Comparison of ENCODE assay signal across 8 mouse cellular contexts in the genomic region with DNA sequence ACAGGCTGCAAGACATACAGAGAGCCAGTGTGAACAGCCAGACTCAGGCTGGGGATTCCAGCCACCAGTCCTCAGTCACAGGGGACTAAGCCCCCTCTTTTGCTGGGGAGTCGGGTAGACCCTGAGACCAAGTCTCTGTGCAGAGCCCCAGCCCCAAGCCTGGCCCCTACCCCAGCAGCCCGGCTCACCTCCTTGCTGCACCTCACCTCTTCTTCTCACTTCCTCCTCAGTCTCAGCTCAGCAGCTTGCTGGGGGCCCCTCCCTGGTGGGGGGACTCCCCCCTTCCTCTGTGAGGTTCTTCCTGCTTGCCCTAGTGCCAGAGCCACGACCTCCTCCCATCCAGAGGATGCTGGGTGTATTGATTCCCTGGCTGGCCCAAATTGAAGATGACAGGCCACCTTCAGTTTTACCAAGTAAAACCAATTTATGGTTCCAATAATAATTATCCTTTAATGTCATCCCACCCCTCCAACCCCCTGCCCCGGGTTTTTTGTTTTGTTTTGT. TPM values are rescaled to one million over a fixed set of nuclear protein-coding genes. Genes with fewer than 3 reads are reported as not detected.
DNase-seq lines count a peak whose midpoint lies in the region; ATAC-seq and TF ChIP-seq lines count a peak whose summit lies in the region.

TSS of gene Tbc1d10c (minus strand) at position 454 of the 504 bp plus-strand sequence.

- H3K36me3 ChIP-seq in MEL (ENCODE audit: control insufficient read depth in 1 of 2, insufficient read depth in 2 of 2, low read length in 2 of 2), result peaks cover 6 to 17% of the 10 kb centered on the region in 2 experiments; a peak in 3 of 4 replicates
- peaks cover 11% of the 10 kb centered on the region for H3K36me3 ChIP-seq in hindbrain, embryonic 11.5 days (ENCODE audit: control insufficient read depth, insufficient read depth, low read length)
- H3K36me3 ChIP-seq in liver, embryonic 16.5 days (ENCODE audit: control insufficient read depth, insufficient read depth), result peaks cover 21% of the 10 kb centered on the region
- peaks cover 28% of the 10 kb centered on the region for H3K36me3 ChIP-seq in neural tube, embryonic 13.5 days

- H3K4me1 ChIP-seq in MEL (ENCODE audit: control insufficient read depth in 1 of 2, insufficient read depth in 2 of 2, low read length in 2 of 2), result peaks cover 6 to 20% of the 10 kb centered on the region in 2 experiments
- H3K4me1 ChIP-seq in hindbrain, embryonic 11.5 days (replicated peaks; ENCODE audit: control insufficient read depth, insufficient read depth, low read length), result peaks cover 5% of the 10 kb centered on the region; the same call in 1 of the 2 replicates
- peaks cover 40% of the 10 kb centered on the region for H3K4me1 ChIP-seq in liver, embryonic 16.5 days (ENCODE audit: control insufficient read depth, low read depth, low read length)
- H3K4me1 ChIP-seq in neural tube, embryonic 13.5 days (replicated peaks), result peaks cover 36% of the 10 kb centered on the region

- no peak for TF ChIP-seq CTCF in MEL (IDR thresholded peaks at IDR 0.05 in 2 of 3, conservative IDR thresholded peaks at IDR 0.05 in 1 of 3; ENCODE audit: control insufficient read depth in 1 of 3, insufficient read depth in 1 of 3, low read depth in 2 of 3, low read length in 3 of 3, poor library complexity in 1 of 3, severe bottlenecking in 1 of 3)

- no peaks in the 10 kb centered on the region for H3K27me3 ChIP-seq in MEL (ENCODE audit: control insufficient read depth in 1 of 2, insufficient read depth in 2 of 2, low read length in 2 of 2)
- no peaks in the 10 kb centered on the region for H3K27me3 ChIP-seq in hindbrain, embryonic 11.5 days (ENCODE audit: control insufficient read depth, insufficient read depth, low read length)
- H3K27me3 ChIP-seq in liver, embryonic 16.5 days (ENCODE audit: control insufficient read depth, insufficient read depth, low read depth, low read length), result no peaks in the 10 kb centered on the region
- no peaks in the 10 kb centered on the region for H3K27me3 ChIP-seq in neural tube, embryonic 13.5 days

- no peak for TF ChIP-seq RAD21 in MEL (IDR thresholded peaks at IDR 0.05; ENCODE audit: low read depth, low read length)

- H3K9ac ChIP-seq in MEL (ENCODE audit: control insufficient read depth, low read depth, low read length, poor library complexity, severe bottlenecking), result peak within 1 kb of the TSS; percentile 99
- peak within 1 kb of the TSS; percentile 98 for H3K9ac ChIP-seq in hindbrain, embryonic 11.5 days (ENCODE audit: low read depth, low read length)
- peak within 1 kb of the TSS; percentile 98 for H3K9ac ChIP-seq in liver, embryonic 16.5 days (ENCODE audit: low read depth, low read length)
- peak within 1 kb of the TSS; percentile 99 for H3K9ac ChIP-seq in neural tube, embryonic 13.5 days

- H3K4me3 ChIP-seq in MEL (ENCODE audit: control insufficient read depth in 1 of 2, insufficient read depth in 1 of 2, low read depth in 2 of 2, low read length in 2 of 2), result peak within 1 kb of the TSS; percentile 85 to 88
- peak within 1 kb of the TSS; percentile 96 for H3K4me3 ChIP-seq in hindbrain, embryonic 11.5 days (ENCODE audit: low read depth, low read length)
- peak within 1 kb of the TSS; percentile 97 for H3K4me3 ChIP-seq in liver, embryonic 16.5 days (ENCODE audit: low read depth, low read length)
- peak within 1 kb of the TSS; percentile 97 for H3K4me3 ChIP-seq in neural tube, embryonic 13.5 days

- peak within 1 kb of the TSS; percentile 92 for H3K4me2 ChIP-seq in hindbrain, embryonic 11.5 days (replicated peaks; ENCODE audit: low read depth, low read length)
- H3K4me2 ChIP-seq in liver, embryonic 16.5 days (ENCODE audit: low read depth, low read length), result peak within 1 kb of the TSS; percentile 90
- peak within 1 kb of the TSS; percentile 93 for H3K4me2 ChIP-seq in neural tube, embryonic 13.5 days

- no peaks in the 10 kb centered on the region for H3K9me3 ChIP-seq in MEL (replicated peaks; ENCODE audit: insufficient read depth, low read length)
- no peaks in the 10 kb centered on the region for H3K9me3 ChIP-seq in hindbrain, embryonic 11.5 days (ENCODE audit: control insufficient read depth, low read length)
- no peaks in the 10 kb centered on the region for H3K9me3 ChIP-seq in liver, embryonic 16.5 days (replicated peaks; ENCODE audit: control insufficient read depth, low read length)
- H3K9me3 ChIP-seq in neural tube, embryonic 13.5 days, result no peaks in the 10 kb centered on the region

- WGBS in hindbrain, embryonic 11.5 days, result 74% methylated on average over 4 of the region's 4 CpGs
- WGBS in liver, embryonic 16.5 days (ENCODE audit: insufficient replicate concordance), result 24% methylated on average over 4 of the region's 4 CpGs
- 65% methylated on average over 4 of the region's 4 CpGs for WGBS in neural tube, embryonic 13.5 days

- peak within 1 kb of the TSS; percentile 98 for H3K27ac ChIP-seq in MEL (ENCODE audit: control insufficient read depth, low read depth, low read length)
- peak within 1 kb of the TSS; percentile 84 for H3K27ac ChIP-seq in hindbrain, embryonic 11.5 days (ENCODE audit: low read depth, low read length)
- H3K27ac ChIP-seq in liver, embryonic 16.5 days (ENCODE audit: low read length), result peak within 1 kb of the TSS; percentile 90
- H3K27ac ChIP-seq in neural tube, embryonic 13.5 days (replicated peaks), result peak within 1 kb of the TSS; percentile 95

- peak; percentile 54 to 57; a peak in 2 of 4 replicates for TF ChIP-seq POLR2A in MEL (IDR thresholded peaks at IDR 0.05; ENCODE audit: control insufficient read depth in 1 of 2, insufficient read depth in 1 of 2, low read depth in 1 of 2, low read length in 2 of 2, poor library complexity in 1 of 2)

- no peak for ATAC-seq in hindbrain, embryonic 11.5 days (ENCODE audit: low FRiP score)
- no peak for ATAC-seq in liver, embryonic 16.5 days (ENCODE audit: low read depth)
- ATAC-seq in neural tube, embryonic 13.5 days (ENCODE audit: low read depth), result no peak

- TF ChIP-seq EP300 in MEL (IDR thresholded peaks at IDR 0.05; ENCODE audit: low read depth in 1 of 2, low read length in 2 of 2), result no peak

- DNase-seq in adrenal gland, adult 2 months, result peak; percentile 33
- no peak for DNase-seq in adrenal gland, postnatal 25 days
- peak; percentile 83 for DNase-seq in MEL (ENCODE audit: low read depth, low spot score)
- DNase-seq in hindbrain, embryonic 11.5 days (ENCODE audit: low spot score), result no peak
- no peak for DNase-seq in embryo, embryonic 9.5 days (ENCODE audit: extremely low spot score)
- no peak for DNase-seq in cerebellum, postnatal 14 days

- H3K79me2 ChIP-seq in MEL (ENCODE audit: control insufficient read depth, insufficient read depth, low read length, poor library complexity), result peaks cover 28% of the 10 kb centered on the region

TF ChIP-seq in MEL, 35 proteins besides CTCF, POLR2A, EP300 and RAD21 (continues in another document):
- TF ChIP-seq CHD1 (IDR thresholded peaks at IDR 0.05; ENCODE audit: low read depth, low read length) (no peak), MAZ (IDR thresholded peaks at IDR 0.05; ENCODE audit: low read depth, low read length) (peak; percentile 98), TCF12 (IDR thresholded peaks at IDR 0.05; ENCODE audit: low read depth, low read length) (no peak), ELF1 (IDR thresholded peaks at IDR 0.05; ENCODE audit: low read depth, low read length) (peak; percentile 76), NRF1 (IDR thresholded peaks at IDR 0.05; ENCODE audit: insufficient read depth, low read depth, low read length, poor library complexity, severe bottlenecking) (no peak), USF1 (IDR thresholded peaks at IDR 0.05; ENCODE audit: low read depth, low read length) (no peak), BHLHE40 (IDR thresholded peaks at IDR 0.05; ENCODE audit: borderline replicate concordance, low read depth, low read length) (no peak), POLR2AphosphoS5 (IDR thresholded peaks at IDR 0.05; ENCODE audit: borderline replicate concordance, low read depth, low read length) (no peak), MAFK (IDR thresholded peaks at IDR 0.05; ENCODE audit: borderline replicate concordance, low read depth, low read length) (no peak), SMC3 (IDR thresholded peaks at IDR 0.05; ENCODE audit: low read depth, low read length) (no peak), CHD2 (IDR thresholded peaks at IDR 0.05; ENCODE audit: low read length) (no peak), HCFC1 (IDR thresholded peaks at IDR 0.05; ENCODE audit: low read depth, low read length) (peak; percentile 35), POLR2AphosphoS2 (IDR thresholded peaks at IDR 0.05; ENCODE audit: low read length) (no peak), RCOR1 (IDR thresholded peaks at IDR 0.05; ENCODE audit: low read depth, low read length) (no peak), GABPA (IDR thresholded peaks at IDR 0.05; ENCODE audit: low read depth, low read length) (no peak), ZNF384 (IDR thresholded peaks at IDR 0.05; ENCODE audit: low read depth, low read length) (no peak), KAT2A (conservative IDR thresholded peaks at IDR 0.05; ENCODE audit: low read depth, low read length) (no peak), ZKSCAN1 (IDR thresholded peaks at IDR 0.05; ENCODE audit: low read depth, low read length) (no peak), MYC (IDR thresholded peaks at IDR 0.05; ENCODE audit: low read depth, low read length) (no peak), ZC3H11A (IDR thresholded peaks at IDR 0.05; ENCODE audit: low read depth, low read length) (no peak), ETS1 (IDR thresholded peaks at IDR 0.05; ENCODE audit: low read depth, low read length) (0 out of 2 replicates have a peak, but pooled peaks have one; percentile 14), MEF2A (IDR thresholded peaks at IDR 0.05; ENCODE audit: extremely low read depth, insufficient replicate concordance, low read depth, low read length, poor library complexity, severe bottlenecking) (no peak), NELFE (IDR thresholded peaks at IDR 0.05; ENCODE audit: low read depth, low read length) (peak; percentile 21; the same call in 1 of the 2 replicates), MAX (IDR thresholded peaks at IDR 0.05; ENCODE audit: low read length) (no peak), E2F4 (IDR thresholded peaks at IDR 0.05; ENCODE audit: borderline replicate concordance, low read depth, low read length) (no peak)

RNA-seq across cellular contexts. Expression of gene Tbc1d10c, which starts in this region (rescaled TPM):
- total RNA-seq in adrenal gland, adult 2 months (2021), result under 1 TPM in 1 of 2 experiments, not detected in 1; 0.97 TPM
- 2.1 and 4.8 TPM in 2 replicates for polyA plus RNA-seq in adrenal gland, adult 2 months (2012; rRNA removed)
- 1.0 TPM in 1 of 2 replicates, not detected in the other for total RNA-seq in adrenal gland, postnatal 25 days (2021)
- 14.0 and 15.2 TPM in 2 replicates for total RNA-seq in MEL (2012; rRNA removed)
- polyA plus RNA-seq in MEL (2012; ENCODE audit: insufficient read depth in 1 of 2, insufficient read length in 2 of 2, low read depth in 1 of 2, low replicate concordance in 2 of 2, missing spikeins in 1 of 2), result 10 to 100 TPM in 1 of 2 experiments, not detected in 1; 15.5 TPM
- 0.79 and 0.96 TPM in 2 replicates for polyA plus RNA-seq in hindbrain, embryonic 11.5 days (2014; fragmentation: Nextera tagmentation; extraction: Ambion mirVana)
- 5.5 and 8.1 TPM in 2 replicates for polyA plus RNA-seq in liver, embryonic 16.5 days (2015; fragmentation: Nextera tagmentation; extraction: Ambion mirVana)
- 0.80 and 0.88 TPM in 2 replicates for polyA plus RNA-seq in neural tube, embryonic 13.5 days (2015; fragmentation: Nextera tagmentation; extraction: Ambion mirVana)

Comparison
In these comparisons a context has a peak if more than half of its experiments do, and no peak if none do; other contexts are left out.
1. DNase-seq: peak in adrenal gland, adult 2 months (single experiment) and MEL (single experiment); none in adrenal gland, postnatal 25 days (single experiment), hindbrain, embryonic 11.5 days (single experiment), embryo, embryonic 9.5 days (single experiment) and cerebellum, postnatal 14 days (0 of 2).
2. Peak in every context shown above with its lines, with median percentiles within 50 percentile points of each other: H3K27ac ChIP-seq, H3K4me3 ChIP-seq, H3K9ac ChIP-seq and H3K4me2 ChIP-seq.